Mouse (Mus musculus) spleen, adult 2 months (tissue): Measurements from ENCODE around the gene Wnt6. TPM values are rescaled to one million over a fixed set of nuclear protein-coding genes. Genes with fewer than 3 reads are reported as not detected.

Experiments used
- DNase-seq, 2 experiments: peaks; one replicate each; pipeline versions ENCODE4 v3.0.0 to v3.0.0-alpha.2; 2012 to 2021; ENCODE audit warnings: low spot score in 2 of 2, low read depth in 1 of 2
- H3K27ac ChIP-seq: fragments of 200-500 bp; 2 replicates; pipeline ENCODE4 v1.5.1; 2012; ENCODE audit warnings: low read length, inconsistent platforms; ENCODE audit not compliant: insufficient read depth
- H3K27me3 ChIP-seq: fragments of 200-500 bp; 2 replicates; pipeline ENCODE4 v1.6.1; 2012; ENCODE audit warnings: mild to moderate bottlenecking, moderate library complexity, low read length, inconsistent platforms; ENCODE audit not compliant: control insufficient read depth, insufficient read depth
- H3K36me3 ChIP-seq: fragments of 200-500 bp; 2 replicates; pipeline ENCODE4 v1.6.1; 2012; ENCODE audit warnings: mild to moderate bottlenecking, low read length, inconsistent platforms; ENCODE audit not compliant: control insufficient read depth, insufficient read depth
- H3K4me1 ChIP-seq: fragments of 200-500 bp; 2 replicates; pipeline ENCODE4 v1.6.1; 2011; ENCODE audit warnings: inconsistent platforms; ENCODE audit not compliant: control insufficient read depth, insufficient read depth, insufficient read length
- H3K4me3 ChIP-seq: fragments of 200-500 bp; 2 replicates; pipeline ENCODE4 v1.5.1; 2011; ENCODE audit warnings: mild to moderate bottlenecking, inconsistent platforms; ENCODE audit not compliant: insufficient read depth, insufficient read length; ENCODE audit errors: extremely low read depth
- CTCF ChIP-seq: fragments of 200-500 bp; IDR thresholded peaks from 2 replicates; pipeline ENCODE4 v1.5.1; 2011; ENCODE audit warnings: mild to moderate bottlenecking, inconsistent platforms; ENCODE audit not compliant: insufficient read depth, insufficient read length, insufficient replicate concordance; ENCODE audit errors: extremely low read depth
- POLR2A ChIP-seq: fragments of 200-500 bp; IDR thresholded peaks from 2 replicates; pipeline ENCODE4 v1.6.1; 2011; ENCODE audit warnings: low read depth, low read length, inconsistent platforms
- WGBS: fragments of 180-500 bp; shearing (Covaris S2); methylation state at CpG from one replicate; pipeline ENCODE4 v1.1.7; 2018; 5-methylcytosine and 5-hydroxymethylcytosine counted together
- polyA plus RNA-seq: library from polyadenylated mRNA; depleted of rRNA; stranded (reverse); fragments of >200 nt; gene quantifications from 2 replicates; pipeline ENCODE4 v1.2.3, GENCODE M21; 2012

The Wnt6 gene
- polyA plus RNA-seq, 1 experiment, result 2.0 TPM

- WGBS, result 1% methylated on average over 46 of the region's 51 CpGs
- Histone ChIP-seq H3K4me3 (peak overlapping the region; percentile 31; the same call in 1 of the 2 replicates), H3K27me3 (peaks cover 17% of the 10 kb centered on the region)
Measured at GRCm38 (mm10) chr1:74771931-74772620, 384 bp downstream of the Wnt6 start.

GRCm38 (mm10) chr1:74773136-74773535 lies 1.4 kb downstream of the Wnt6 start:
- Histone ChIP-seq H3K27ac (no peak overlapping the region), H3K27me3 (peaks cover 17% of the 10 kb centered on the region), H3K36me3 (no peaks in the 10 kb centered on the region), H3K4me1 (no peaks in the 10 kb centered on the region; the same call in none of the 2 replicates), H3K4me3 (no peak overlapping the region)
- DNase-seq, result peak in 1 of 2 experiments; percentile 59
- TF ChIP-seq POLR2A (no peak), CTCF (no peak)
- under 1% methylated on average over 15 of the region's 15 CpGs for WGBS

More at GRCm38 (mm10) chr1:74771931-74772620, 384 bp downstream of the Wnt6 start:
- Histone ChIP-seq H3K4me1 (no peaks in the 10 kb centered on the region; the same call in none of the 2 replicates), H3K36me3 (no peaks in the 10 kb centered on the region), H3K27ac (no peak overlapping the region)
- no peak for DNase-seq
- no peak for TF ChIP-seq POLR2A
- TF ChIP-seq CTCF, result no peak

GRCm38 (mm10) chr1:74774062-74774461 lies 2.4 kb downstream of the Wnt6 start:
- Histone ChIP-seq H3K36me3 (no peaks in the 10 kb centered on the region), H3K4me1 (no peaks in the 10 kb centered on the region; the same call in none of the 2 replicates), H3K4me3 (no peak overlapping the region), H3K27me3 (peaks cover 16% of the 10 kb centered on the region), H3K27ac (no peak overlapping the region)
- 68% methylated on average over 7 of the region's 7 CpGs for WGBS
- no peak for DNase-seq
- TF ChIP-seq CTCF (no peak), POLR2A (no peak)

GRCm38 (mm10) chr1:74775816-74776215 lies 4.1 kb downstream of the Wnt6 start:
- no peak for DNase-seq
- Histone ChIP-seq H3K4me3 (no peak overlapping the region), H3K36me3 (no peaks in the 10 kb centered on the region), H3K27ac (no peak overlapping the region), H3K27me3 (peaks cover 10% of the 10 kb centered on the region), H3K4me1 (no peaks in the 10 kb centered on the region; the same call in none of the 2 replicates)
- WGBS, result 36% methylated on average over 5 of the region's 5 CpGs
- TF ChIP-seq POLR2A (no peak), CTCF (0 out of 2 replicates have a peak, but pooled peaks have one; percentile 10)

- no peak for TF ChIP-seq CTCF
- no peak for TF ChIP-seq POLR2A
- Histone ChIP-seq H3K27me3 (peaks cover 5% of the 10 kb centered on the region; the same call in 1 of the 2 replicates), H3K4me3 (no peak overlapping the region), H3K4me1 (peaks cover 4% of the 10 kb centered on the region), H3K27ac (no peak overlapping the region), H3K36me3 (no peaks in the 10 kb centered on the region)
- WGBS, result 77% methylated on average over 3 of the region's 3 CpGs
- no peak for DNase-seq
Measured at GRCm38 (mm10) chr1:74778934-74779486, 7.3 kb downstream of the Wnt6 start.

- WGBS, result 10% methylated on average over 14 of the region's 14 CpGs
- Histone ChIP-seq H3K27me3 (peaks cover 5% of the 10 kb centered on the region; the same call in 1 of the 2 replicates), H3K36me3 (no peaks in the 10 kb centered on the region), H3K4me3 (no peak overlapping the region), H3K27ac (no peak overlapping the region), H3K4me1 (peaks cover 8% of the 10 kb centered on the region)
- TF ChIP-seq CTCF, result no peak
- no peak for TF ChIP-seq POLR2A
- DNase-seq, result no peak
Measured at GRCm38 (mm10) chr1:74782045-74782444, 10.4 kb downstream of the Wnt6 start.
